Mouse (Mus musculus): ENCODE data around the gene Kcnk3.

- no peak for TF ChIP-seq TAL1 (IDR thresholded peaks at IDR 0.05; ENCODE audit: low read length)
- no peak for TF ChIP-seq GATA1 (IDR thresholded peaks at IDR 0.05; ENCODE audit: low read length)
These were observed 24.6 kb downstream of the Kcnk3 start for GRCm38 (mm10) chr5:30612575-30612974.
